Mouse (Mus musculus) bone marrow macrophage, adult 2 months (primary cell): Measurements from ENCODE around the gene Srd5a3.

Source experiments
- CTCF ChIP-seq: IDR thresholded peaks from 2 replicates; pipeline ENCODE4 v1.5.1; 2012; ENCODE audit warnings: low read depth, mild to moderate bottlenecking, low read length, moderate library complexity
- POLR2A ChIP-seq: IDR thresholded peaks from 2 replicates; pipeline ENCODE4 v1.6.1; 2012; ENCODE audit warnings: mild to moderate bottlenecking, low read depth, low read length, borderline replicate concordance

DNA sequence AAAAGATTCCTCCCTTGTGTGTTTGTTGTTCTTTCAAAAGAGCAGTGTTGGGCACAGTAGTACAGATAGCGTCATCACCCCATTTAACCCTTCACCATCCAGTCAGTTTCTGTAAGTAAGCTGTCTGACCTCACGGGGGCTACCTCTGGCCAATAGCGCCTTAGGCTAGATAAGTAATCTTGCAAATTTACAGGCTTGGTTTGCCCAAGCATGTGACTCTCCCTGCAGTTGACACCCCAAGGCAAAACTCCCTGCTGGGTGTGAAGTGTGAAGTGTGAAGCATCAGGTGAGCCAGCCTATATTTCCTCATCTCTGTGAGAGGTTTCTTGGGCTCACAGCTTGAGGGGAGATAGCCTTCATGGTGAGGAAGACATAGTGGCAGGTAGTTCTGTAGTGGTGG is 20.0 kb downstream of the Srd5a3 start:
- TF ChIP-seq CTCF (no peak), POLR2A (no peak)
